Comparison of ENCODE assay signal across 24 mouse cellular contexts in the genomic region with DNA sequence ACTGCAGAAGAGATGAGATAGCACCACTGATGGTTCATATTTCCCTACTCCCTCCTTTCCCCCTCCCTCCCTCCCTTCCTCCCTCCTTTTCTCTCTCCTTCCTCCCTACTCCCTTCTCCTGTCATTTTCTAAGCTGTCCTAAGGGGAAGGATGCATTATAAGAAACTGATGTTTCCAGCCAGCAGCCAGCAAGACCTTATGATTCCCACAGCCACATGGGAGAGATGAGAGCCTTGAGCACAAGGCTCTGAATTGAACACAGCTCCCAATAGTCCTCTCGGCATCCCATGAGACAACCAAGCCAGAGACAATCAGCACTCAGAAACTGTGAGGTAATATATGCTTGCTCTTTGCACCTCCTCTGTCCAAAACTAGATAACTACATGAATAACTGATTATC.
"Had no signal": no experiment of that assay in that cellular context is flagged by ENCODE, and none has a peak within 500 bp of the region (broad histone marks: within the 10 kb centered on the region; RNA-seq: fewer than 3 reads in every experiment).

No protein-coding gene starts in this region.

- H3K4me3 ChIP-seq: embryonic facial prominence, embryonic 10.5 days; embryonic facial prominence, embryonic 12.5 days; embryonic facial prominence, embryonic 13.5 days; embryonic facial prominence, embryonic 15.5 days; erythroblast, embryonic 14.5 days; forebrain, embryonic 10.5 days; forebrain, embryonic 12.5 days; forebrain, embryonic 13.5 days; forebrain, embryonic 15.5 days; gastrocnemius, adult 2 months; heart, embryonic 10.5 days had no signal

- H3K27me3 ChIP-seq: embryonic facial prominence, embryonic 12.5 days; embryonic facial prominence, embryonic 13.5 days; embryonic facial prominence, embryonic 15.5 days; forebrain, embryonic 13.5 days; forebrain, embryonic 15.5 days had no signal

- H3K9ac ChIP-seq: embryonic facial prominence, embryonic 12.5 days; embryonic facial prominence, embryonic 13.5 days; embryonic facial prominence, embryonic 15.5 days; forebrain, embryonic 12.5 days; forebrain, embryonic 13.5 days; forebrain, embryonic 15.5 days; forebrain, postnatal 0 days had no signal

- H3K36me3 ChIP-seq: embryonic facial prominence, embryonic 10.5 days; embryonic facial prominence, embryonic 12.5 days; embryonic facial prominence, embryonic 13.5 days; embryonic facial prominence, embryonic 15.5 days; forebrain, embryonic 10.5 days; forebrain, embryonic 12.5 days; forebrain, embryonic 15.5 days; heart, embryonic 10.5 days had no signal

- H3K4me1 ChIP-seq: embryonic facial prominence, embryonic 10.5 days; embryonic facial prominence, embryonic 12.5 days; embryonic facial prominence, embryonic 13.5 days; embryonic facial prominence, embryonic 15.5 days; forebrain, embryonic 12.5 days; forebrain, embryonic 13.5 days; forebrain, embryonic 15.5 days had no signal

- H3K27ac ChIP-seq: embryonic facial prominence, embryonic 10.5 days; embryonic facial prominence, embryonic 12.5 days; embryonic facial prominence, embryonic 13.5 days; embryonic facial prominence, embryonic 15.5 days; forebrain, embryonic 10.5 days; forebrain, embryonic 12.5 days; forebrain, embryonic 13.5 days; forebrain, embryonic 15.5 days; gastrocnemius, adult 2 months; heart, embryonic 10.5 days had no signal

- DNase-seq: cerebellum, adult 8-10 months; cerebellum, adult 9-10 months; cerebellum, adult 9-11 months; cerebellum, postnatal 10 days; cerebellum, postnatal 14 days; cerebellum, postnatal 25 days; cerebellum, postnatal 36 days; embryo, embryonic 11 days; forebrain, postnatal 0 days; gastrocnemius, adult 2 months; gastrocnemius, postnatal 10 days; gastrocnemius, postnatal 14 days; gastrocnemius, postnatal 25 days; gastrocnemius, postnatal 36 days had no signal
